Mouse (Mus musculus) CH12F3 (cell line): ENCODE measurements around the gene Olfr195.
"Not testable (repeated sequence)": the region's sequence is repeated elsewhere in the genome, so short reads cannot be mapped to it uniquely, and the experiment has no call there.

Experiments
- in situ Hi-C: fragments of 300-500 bp; cut with MboI; formaldehyde crosslinking; loops from 2 replicates; pipeline ENCODE4 v1.14.3; 2020; ENCODE audit warnings: low sequenced_read_pairs

Gene Olfr195

GRCm38 (mm10) chr16:59146746-59147145 is at the start of gene Olfr195:
Olfr195 (plus strand) TSS chr16:59147046.
- in situ Hi-C loops, result no loop called here

DNA sequence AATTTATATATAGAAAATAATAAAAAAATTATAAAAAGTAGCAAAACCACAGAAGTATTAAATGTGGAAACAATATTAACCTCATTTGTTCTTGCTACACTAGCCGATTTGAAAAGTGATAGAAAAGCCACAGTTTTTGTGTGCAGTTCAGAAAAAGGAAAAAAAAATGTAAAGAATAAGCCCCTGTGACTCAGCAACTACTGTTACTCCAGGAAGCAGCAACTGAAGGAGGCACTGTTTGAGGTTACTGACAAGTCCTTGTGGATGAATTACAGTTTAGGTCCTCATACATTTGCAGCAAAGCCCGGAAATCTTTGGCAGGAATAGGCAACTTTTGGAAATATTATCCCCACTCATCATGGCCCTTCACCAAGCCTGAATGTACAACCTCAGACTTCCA is 41.5 kb upstream of the Olfr195 start:
- in situ Hi-C loops, result no loop called here

- in situ Hi-C loops, result not testable (repeated sequence)
These were observed 38.3 kb upstream of the Olfr195 start for GRCm38 (mm10) chr16:59108522-59108921.

GRCm38 (mm10) chr16:59111781-59112180 is 35.1 kb upstream of the Olfr195 start, which contains the start of gene Olfr193:
Olfr193 (minus strand) TSS chr16:59111881.
- in situ Hi-C loops, result no loop called here

GRCm38 (mm10) chr16:59120969-59121368 is 25.9 kb upstream of the Olfr195 start, which contains the start of gene Olfr194:
Olfr194 (minus strand) TSS chr16:59121069.
- in situ Hi-C loops, result no loop called here

GRCm38 (mm10) chr16:59130740-59131139 is 16.1 kb upstream of the Olfr195 start:
- in situ Hi-C loops, result no loop called here

DNA sequence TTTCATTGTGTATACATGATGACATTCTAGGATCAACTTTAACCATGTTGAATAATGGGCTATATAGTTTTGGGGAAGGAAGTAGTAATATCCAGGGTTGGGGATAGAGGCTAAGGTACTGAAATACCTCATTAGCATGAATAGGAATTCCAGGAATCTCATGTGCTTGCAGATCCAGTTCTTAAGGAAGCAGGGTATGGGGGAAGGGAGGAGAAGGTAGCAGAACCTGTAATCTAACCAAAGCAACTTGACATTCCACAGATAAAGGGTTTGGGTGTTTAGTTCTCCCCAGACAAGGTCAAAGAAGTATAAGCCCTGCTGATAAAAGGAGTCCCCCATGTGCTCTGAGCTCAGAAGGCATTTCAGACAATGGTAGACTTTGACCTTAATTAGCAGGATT is 5.7 kb upstream of the Olfr195 start:
- in situ Hi-C loops, result no loop called here

DNA sequence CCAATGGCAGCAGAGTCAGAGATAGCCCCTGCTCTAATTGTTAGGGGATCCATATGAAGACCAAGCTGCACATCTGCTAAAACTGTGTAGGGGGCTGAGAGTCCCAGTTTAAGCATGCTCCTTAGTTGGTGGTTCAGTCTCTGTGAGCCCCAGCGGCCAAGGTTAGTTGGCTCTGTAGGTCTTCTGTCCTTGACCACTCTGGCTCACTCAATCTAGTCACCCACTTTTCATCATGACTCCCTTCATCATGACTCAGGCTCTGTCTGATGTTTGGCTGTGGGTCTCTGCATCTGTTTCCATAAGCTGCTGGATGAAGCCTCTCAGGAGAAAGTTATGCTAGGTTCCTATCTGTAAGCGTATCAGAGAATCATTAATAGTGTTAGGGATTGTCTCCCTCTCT is 5.2 kb downstream of the Olfr195 start:
- in situ Hi-C loops, result no loop called here

- in situ Hi-C loops, result no loop called here
These were observed 23.5 kb downstream of the Olfr195 start, which contains the start of gene Olfr196 for GRCm38 (mm10) chr16:59170354-59170753. Olfr196 (minus strand) TSS chr16:59170454.
